Mouse (Mus musculus): Measurements from ENCODE around the gene Becn1. TPM values are rescaled to one million over a fixed set of nuclear protein-coding genes. Genes with fewer than 3 reads are reported as not detected.

The Becn1 gene
- polyA plus RNA-seq, 1 experiment = 48.2 TPM

DNA sequence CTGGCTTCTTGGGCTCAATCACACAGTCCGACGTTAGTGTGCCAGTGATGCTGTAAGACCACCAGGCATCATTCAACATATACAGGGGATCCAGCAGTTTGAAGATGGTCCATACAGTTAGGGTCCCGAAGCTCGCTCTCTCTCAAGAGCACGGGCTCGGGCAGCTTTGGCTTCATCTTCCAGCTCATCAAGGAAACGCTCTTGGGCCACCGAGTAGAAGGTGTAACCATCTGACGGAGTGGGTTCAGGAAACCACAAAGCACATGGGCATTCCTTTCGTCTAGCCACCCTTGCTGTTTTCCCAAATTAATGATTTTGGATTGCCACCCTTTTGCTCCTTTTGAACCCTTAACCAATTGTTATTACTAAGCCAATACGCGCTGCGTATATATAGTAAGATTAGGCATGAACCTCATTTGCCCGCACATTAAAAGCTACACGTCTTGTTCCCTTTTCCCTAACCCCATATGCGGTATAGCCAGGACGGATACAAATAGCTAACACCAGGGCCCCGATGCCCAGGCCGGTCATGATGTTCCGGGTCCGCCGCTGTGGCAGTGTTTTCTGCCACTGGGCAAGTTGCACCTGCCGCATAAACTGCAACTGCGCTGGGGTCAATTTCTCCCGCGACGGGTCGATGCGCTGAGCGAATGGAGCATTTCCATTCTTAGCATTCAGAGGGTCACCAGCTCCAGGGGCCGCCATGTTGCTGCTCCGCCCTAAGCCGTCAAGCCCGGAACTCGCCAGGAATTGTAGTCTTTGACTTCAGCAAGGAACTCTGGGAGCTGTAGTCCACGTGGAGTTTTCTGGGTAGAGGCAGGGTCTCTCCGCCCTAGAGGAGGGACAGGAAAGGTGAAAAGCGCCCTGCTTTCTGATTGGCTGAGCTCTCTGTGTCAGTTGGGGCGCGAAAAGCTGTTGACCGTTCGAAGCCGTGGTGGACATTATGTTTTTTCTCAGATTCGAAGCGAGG is 23.6 kb downstream of the Becn1 start, which contains the start of the genes Cntd1 and Coa3:
Gene Cntd1, plus strand, starts transcription at position 790 of the 970 bp plus-strand sequence.
Gene Coa3, minus strand, starts transcription at position 892 of the 970 bp plus-strand sequence.
- H3K27ac ChIP-seq (ENCODE audit: insufficient read depth, low read length) = no peak within 1 kb of the TSS

DNA sequence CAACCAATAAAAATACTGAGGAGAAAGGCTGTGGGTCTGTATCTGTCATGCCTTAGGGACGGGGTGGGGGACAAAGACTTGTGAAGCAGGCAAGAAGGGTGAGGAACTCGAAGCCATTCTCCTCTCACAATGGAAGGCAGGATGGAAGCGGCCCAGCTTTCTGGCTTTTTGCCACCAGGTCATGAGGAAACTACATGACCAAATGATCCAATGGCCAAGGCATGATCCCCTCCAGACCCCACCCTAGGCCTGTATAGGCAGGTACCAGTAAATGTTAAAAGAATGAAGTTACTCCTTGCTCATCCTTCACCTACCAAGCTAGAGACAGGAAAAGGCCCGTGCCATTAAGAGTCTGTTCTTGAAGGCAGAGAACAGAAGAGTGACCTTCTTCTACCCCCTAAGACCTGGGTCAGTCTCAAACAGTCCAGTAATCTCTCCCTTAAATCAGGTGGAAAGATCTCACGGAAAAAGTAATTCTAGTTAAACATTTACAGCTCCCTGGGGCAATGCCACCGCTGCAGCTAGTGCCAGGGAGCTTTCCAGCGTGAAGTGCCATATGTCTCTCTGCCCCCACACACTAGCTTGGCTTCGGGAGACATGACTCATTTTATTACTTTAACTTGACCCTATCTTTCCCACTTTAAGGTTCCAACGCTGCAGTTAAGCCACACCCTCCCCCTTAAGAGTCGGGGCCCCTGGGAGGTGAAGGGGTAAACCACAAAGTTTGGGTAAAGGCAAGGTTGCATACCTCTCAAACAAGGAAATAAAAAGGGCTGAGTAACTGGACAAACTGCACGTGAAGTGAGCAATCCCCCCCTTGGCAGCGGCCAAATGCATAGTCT is 24.5 kb downstream of the Becn1 start:
- no peaks in the 10 kb centered on the region for H3K27me3 ChIP-seq (ENCODE audit: control insufficient read depth, insufficient read depth, low read length, poor library complexity, severe bottlenecking)
- H3K4me3 ChIP-seq (ENCODE audit: low read depth, low read length) = peak overlapping the region; percentile 84
- H3K27ac ChIP-seq (ENCODE audit: insufficient read depth, low read length) = no peak overlapping the region
- no peaks in the 10 kb centered on the region for H3K36me3 ChIP-seq (ENCODE audit: control insufficient read depth, insufficient read depth, low read length, poor library complexity, severe bottlenecking)
- H3K9me3 ChIP-seq (replicated peaks; ENCODE audit: control insufficient read depth, insufficient read depth, low read length, poor library complexity, severe bottlenecking) = no peaks in the 10 kb centered on the region
- TF ChIP-seq CTCF (IDR thresholded peaks at IDR 0.05; ENCODE audit: low read depth, low read length) (no peak), POLR2A (IDR thresholded peaks at IDR 0.05; ENCODE audit: insufficient read depth, low read length) (no peak), EP300 (IDR thresholded peaks at IDR 0.05; ENCODE audit: insufficient read depth, low read depth, low read length) (no peak)
- H3K9ac ChIP-seq (ENCODE audit: low read depth, poor library complexity, severe bottlenecking) = peak overlapping the region; percentile 48; the same call in 1 of the 2 replicates
- no peaks in the 10 kb centered on the region for H3K4me1 ChIP-seq (ENCODE audit: control insufficient read depth, insufficient read depth, low read length)

More for the DNA sequence above, 23.6 kb downstream of the Becn1 start, which contains the start of the genes Cntd1 and Coa3:
- TF ChIP-seq EP300 (IDR thresholded peaks at IDR 0.05; ENCODE audit: insufficient read depth, low read depth, low read length) (no peak), CTCF (IDR thresholded peaks at IDR 0.05; ENCODE audit: low read depth, low read length) (no peak)
- Histone ChIP-seq H3K4me1 (ENCODE audit: control insufficient read depth, insufficient read depth, low read length) (no peaks in the 10 kb centered on the region), H3K9ac (ENCODE audit: low read depth, poor library complexity, severe bottlenecking) (peak within 1 kb of the TSS; percentile 48), H3K27me3 (ENCODE audit: control insufficient read depth, insufficient read depth, low read length, poor library complexity, severe bottlenecking) (no peaks in the 10 kb centered on the region), H3K9me3 (replicated peaks; ENCODE audit: control insufficient read depth, insufficient read depth, low read length, poor library complexity, severe bottlenecking) (no peaks in the 10 kb centered on the region), H3K36me3 (ENCODE audit: control insufficient read depth, insufficient read depth, low read length, poor library complexity, severe bottlenecking) (no peaks in the 10 kb centered on the region), H3K4me3 (ENCODE audit: low read depth, low read length) (peak within 1 kb of the TSS; percentile 84)

DNA sequence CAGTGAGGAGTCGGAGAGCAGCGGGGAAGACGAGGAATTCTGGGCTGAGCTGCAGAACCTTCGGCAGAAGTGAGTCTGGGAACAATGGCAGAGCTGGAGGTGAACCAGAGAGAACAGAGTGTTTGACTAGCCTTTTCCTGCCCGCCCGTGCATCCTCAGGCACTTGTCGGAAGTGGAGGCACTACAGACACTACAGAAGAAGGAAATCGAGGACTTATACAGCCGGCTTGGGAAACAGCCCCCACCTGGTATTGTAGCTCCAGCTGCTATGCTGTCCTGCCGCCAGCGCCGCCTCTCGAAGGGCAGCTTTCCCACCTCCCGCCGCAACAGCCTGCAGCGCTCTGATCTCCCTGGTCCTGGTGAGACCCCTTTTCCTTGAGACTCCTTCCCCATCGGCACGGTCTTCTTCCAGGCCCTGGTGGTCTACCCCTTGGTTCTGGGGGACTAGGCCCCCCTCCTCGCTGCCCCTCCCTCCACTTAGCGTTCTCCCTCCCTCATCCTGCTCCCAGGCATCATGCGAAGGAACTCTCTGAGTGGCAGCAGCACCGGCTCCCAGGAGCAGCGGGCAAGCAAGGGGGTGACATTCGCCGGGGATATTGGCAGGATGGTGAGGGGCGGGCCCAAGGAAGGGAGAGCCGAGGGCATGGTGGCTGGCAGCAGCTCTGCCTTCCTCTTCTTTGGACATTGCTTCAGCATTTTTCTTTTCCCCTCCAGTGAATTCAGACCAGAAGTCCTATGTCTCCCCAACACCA is 25.6 kb downstream of the Becn1 start:
- TF ChIP-seq EP300 (IDR thresholded peaks at IDR 0.05; ENCODE audit: insufficient read depth, low read depth, low read length) = no peak
- no peak for TF ChIP-seq POLR2A (IDR thresholded peaks at IDR 0.05; ENCODE audit: insufficient read depth, low read length)
- no peak for TF ChIP-seq CTCF (IDR thresholded peaks at IDR 0.05; ENCODE audit: low read depth, low read length)
- Histone ChIP-seq H3K9ac (ENCODE audit: low read depth, poor library complexity, severe bottlenecking) (peak overlapping the region; percentile 24), H3K9me3 (replicated peaks; ENCODE audit: control insufficient read depth, insufficient read depth, low read length, poor library complexity, severe bottlenecking) (no peaks in the 10 kb centered on the region), H3K4me3 (ENCODE audit: low read depth, low read length) (0 out of 2 replicates have a peak overlapping the region, but pooled peaks have one; percentile 13), H3K36me3 (ENCODE audit: control insufficient read depth, insufficient read depth, low read length, poor library complexity, severe bottlenecking) (no peaks in the 10 kb centered on the region), H3K4me1 (ENCODE audit: control insufficient read depth, insufficient read depth, low read length) (no peaks in the 10 kb centered on the region), H3K27me3 (ENCODE audit: control insufficient read depth, insufficient read depth, low read length, poor library complexity, severe bottlenecking) (no peaks in the 10 kb centered on the region), H3K27ac (ENCODE audit: insufficient read depth, low read length) (no peak overlapping the region)

DNA sequence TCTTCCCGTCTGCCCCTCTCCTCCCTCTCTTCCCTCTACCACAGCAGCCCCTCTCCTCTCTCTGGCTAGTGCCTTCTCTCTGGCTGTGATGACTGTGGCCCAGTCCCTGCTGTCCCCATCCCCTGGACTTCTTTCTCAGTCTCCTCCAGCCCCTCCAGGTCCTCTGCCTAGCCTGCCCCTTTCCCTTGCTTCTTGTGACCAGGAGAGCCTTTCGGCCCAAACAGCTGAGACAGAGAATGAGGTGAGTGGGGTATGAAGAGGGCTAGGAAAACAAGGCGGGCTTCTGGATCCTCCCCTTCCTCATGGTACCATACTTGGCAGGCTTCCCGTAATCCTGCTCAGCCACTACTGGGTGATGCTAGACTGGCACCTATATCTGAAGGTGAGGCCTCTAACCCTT is 26.8 kb downstream of the Becn1 start:
- H3K27me3 ChIP-seq (ENCODE audit: control insufficient read depth, insufficient read depth, low read length, poor library complexity, severe bottlenecking) = no peaks in the 10 kb centered on the region
- H3K9ac ChIP-seq (ENCODE audit: low read depth, poor library complexity, severe bottlenecking) = no peak overlapping the region
- H3K4me3 ChIP-seq (ENCODE audit: low read depth, low read length) = no peak overlapping the region
- H3K4me1 ChIP-seq (ENCODE audit: control insufficient read depth, insufficient read depth, low read length) = no peaks in the 10 kb centered on the region
- no peak overlapping the region for H3K27ac ChIP-seq (ENCODE audit: insufficient read depth, low read length)
- TF ChIP-seq POLR2A (IDR thresholded peaks at IDR 0.05; ENCODE audit: insufficient read depth, low read length) (no peak), CTCF (IDR thresholded peaks at IDR 0.05; ENCODE audit: low read depth, low read length) (no peak), EP300 (IDR thresholded peaks at IDR 0.05; ENCODE audit: insufficient read depth, low read depth, low read length) (no peak)
- no peaks in the 10 kb centered on the region for H3K9me3 ChIP-seq (replicated peaks; ENCODE audit: control insufficient read depth, insufficient read depth, low read length, poor library complexity, severe bottlenecking)
- H3K36me3 ChIP-seq (ENCODE audit: control insufficient read depth, insufficient read depth, low read length, poor library complexity, severe bottlenecking) = no peaks in the 10 kb centered on the region

DNA sequence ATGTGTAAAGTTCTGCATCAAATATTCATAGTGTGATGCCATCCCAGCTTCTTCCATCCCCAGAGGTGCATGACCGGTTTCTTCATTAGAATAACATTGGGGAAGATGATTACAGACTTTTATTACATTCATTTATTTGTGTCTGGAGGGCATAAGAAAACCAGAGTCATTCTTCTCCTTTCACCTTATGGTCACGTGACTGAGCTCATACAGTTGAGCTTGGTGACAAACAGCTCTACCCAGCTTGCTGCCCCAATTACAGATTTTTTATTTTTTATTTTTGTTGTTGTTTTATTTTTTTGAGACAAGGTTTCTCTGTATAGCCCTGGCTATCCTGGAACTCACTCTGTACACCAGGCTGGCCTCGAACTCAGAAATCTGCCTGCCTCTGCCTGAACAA is 29.6 kb downstream of the Becn1 start:
- Histone ChIP-seq H3K9me3 (replicated peaks; ENCODE audit: control insufficient read depth, insufficient read depth, low read length, poor library complexity, severe bottlenecking) (no peaks in the 10 kb centered on the region), H3K4me1 (ENCODE audit: control insufficient read depth, insufficient read depth, low read length) (no peaks in the 10 kb centered on the region), H3K36me3 (ENCODE audit: control insufficient read depth, insufficient read depth, low read length, poor library complexity, severe bottlenecking) (no peaks in the 10 kb centered on the region), H3K9ac (ENCODE audit: low read depth, poor library complexity, severe bottlenecking) (no peak overlapping the region), H3K27me3 (ENCODE audit: control insufficient read depth, insufficient read depth, low read length, poor library complexity, severe bottlenecking) (no peaks in the 10 kb centered on the region), H3K4me3 (ENCODE audit: low read depth, low read length) (no peak overlapping the region), H3K27ac (ENCODE audit: insufficient read depth, low read length) (no peak overlapping the region)
- TF ChIP-seq POLR2A (IDR thresholded peaks at IDR 0.05; ENCODE audit: insufficient read depth, low read length) (no peak), CTCF (IDR thresholded peaks at IDR 0.05; ENCODE audit: low read depth, low read length) (no peak), EP300 (IDR thresholded peaks at IDR 0.05; ENCODE audit: insufficient read depth, low read depth, low read length) (no peak)
